Comparison of ENCODE assay signal across 7 mouse cellular contexts in genomic region chr12:112808587-112809364, GRCm38 (mm10). TPM values are rescaled to one million over a fixed set of nuclear protein-coding genes. Genes with fewer than 3 reads are reported as not detected.
A peak's percentile ranks its signal among the peaks of the same experiment; 100 is the strongest.
DNase-seq lines count a peak whose midpoint lies in the region; ATAC-seq and TF ChIP-seq lines count a peak whose summit lies in the region.

Clba1 (plus strand) TSS chr12:112808937.

- 1% methylated on average over 62 of the region's 64 CpGs for WGBS in intestine, postnatal 0 days
- 1% methylated on average over 64 of the region's 64 CpGs for WGBS in midbrain, embryonic 12.5 days
- 2% methylated on average over 64 of the region's 64 CpGs for WGBS in small intestine, adult 2 months

- peak; percentile 75 for TF ChIP-seq CTCF in intestine, postnatal 0 days (IDR thresholded peaks at IDR 0.05; ENCODE audit: low read depth)
- TF ChIP-seq CTCF in small intestine, adult 2 months (IDR thresholded peaks at IDR 0.05; ENCODE audit: extremely low read depth, insufficient read length, insufficient replicate concordance, low read depth, low read length), result no peak

- peak; percentile 90 for ATAC-seq in intestine, postnatal 0 days
- peak; percentile 91 for ATAC-seq in midbrain, embryonic 12.5 days (ENCODE audit: low FRiP score, low read depth)

- H3K4me2 ChIP-seq in intestine, postnatal 0 days (replicated peaks; ENCODE audit: low read depth), result peak within 1 kb of the TSS; percentile 96
- peak within 1 kb of the TSS; percentile 99 for H3K4me2 ChIP-seq in midbrain, embryonic 12.5 days (replicated peaks)

- H3K27ac ChIP-seq in intestine, postnatal 0 days (ENCODE audit: low read depth, low read length), result no peak within 1 kb of the TSS
- peak within 1 kb of the TSS; percentile 66 for H3K27ac ChIP-seq in midbrain, embryonic 12.5 days (replicated peaks)
- H3K27ac ChIP-seq in small intestine, adult 2 months (ENCODE audit: insufficient read depth, low read depth, low read length), result no peak within 1 kb of the TSS

- H3K4me3 ChIP-seq in intestine, postnatal 0 days (ENCODE audit: low read depth, low read length), result peak within 1 kb of the TSS; percentile 65
- peak within 1 kb of the TSS; percentile 70 for H3K4me3 ChIP-seq in midbrain, embryonic 12.5 days
- peak within 1 kb of the TSS; percentile 82 for H3K4me3 ChIP-seq in small intestine, adult 2 months (ENCODE audit: low read depth, low read length)

- H3K27me3 ChIP-seq in intestine, postnatal 0 days (replicated peaks; ENCODE audit: control insufficient read depth, insufficient read depth, low read length), result no peaks in the 10 kb centered on the region
- H3K27me3 ChIP-seq in midbrain, embryonic 12.5 days, result peaks cover 35% of the 10 kb centered on the region
- peaks cover 4% of the 10 kb centered on the region; the same call in 1 of the 2 replicates for H3K27me3 ChIP-seq in small intestine, adult 2 months (ENCODE audit: control insufficient read depth, insufficient read depth, low read length)

- TF ChIP-seq POLR2A in small intestine, adult 2 months (IDR thresholded peaks at IDR 0.05; ENCODE audit: low read depth, low read length), result 0 out of 2 replicates have a peak, but pooled peaks have one; percentile 9

- no peaks in the 10 kb centered on the region for H3K4me1 ChIP-seq in intestine, postnatal 0 days (replicated peaks; ENCODE audit: control insufficient read depth, insufficient read depth, low read length)
- peaks cover 21% of the 10 kb centered on the region for H3K4me1 ChIP-seq in midbrain, embryonic 12.5 days
- H3K4me1 ChIP-seq in small intestine, adult 2 months (ENCODE audit: control insufficient read depth, insufficient read depth, insufficient read length, low read length), result peaks cover 11% of the 10 kb centered on the region

- no peaks in the 10 kb centered on the region for H3K9me3 ChIP-seq in intestine, postnatal 0 days (ENCODE audit: control insufficient read depth)
- no peaks in the 10 kb centered on the region for H3K9me3 ChIP-seq in midbrain, embryonic 12.5 days

- peak within 1 kb of the TSS; percentile 52 for H3K9ac ChIP-seq in intestine, postnatal 0 days (ENCODE audit: low read depth, low read length)
- H3K9ac ChIP-seq in midbrain, embryonic 12.5 days (replicated peaks), result peak within 1 kb of the TSS; percentile 71

- 0 out of 2 replicates have a peak, but pooled peaks cover 3% of the 10 kb centered on the region for H3K36me3 ChIP-seq in intestine, postnatal 0 days (ENCODE audit: control insufficient read depth, insufficient read depth)
- peaks cover 28% of the 10 kb centered on the region for H3K36me3 ChIP-seq in midbrain, embryonic 12.5 days
- no peaks in the 10 kb centered on the region for H3K36me3 ChIP-seq in small intestine, adult 2 months (ENCODE audit: control insufficient read depth, insufficient read depth, low read length)

- intact Hi-C loops in left cerebral cortex, postnatal 4 days (cut with DNase I), result no loop called here

- DNase-seq in adrenal gland, adult 2 months, result peak; percentile 95
- peak; percentile 88 for DNase-seq in embryo, embryonic 11.5 days (ENCODE audit: low read depth, low spot score)
- peak; percentile 79 to 91 for DNase-seq in gastrocnemius, postnatal 4 days (ENCODE audit: low spot score in 2 of 2)
- DNase-seq in left cerebral cortex, postnatal 4 days, result peak; percentile 94

RNA-seq across cellular contexts. Expression of gene Clba1, which starts in this region (rescaled TPM):
- total RNA-seq in adrenal gland, adult 2 months (2021), result 10 to 100 TPM in 1 of 2 experiments, 1 to 10 TPM in 1; 4.1 to 14.3 TPM
- polyA plus RNA-seq in adrenal gland, adult 2 months (2012; rRNA removed), result 10.2 and 12.4 TPM in 2 replicates
- total RNA-seq in gastrocnemius, postnatal 4 days (2021), result 1 to 10 TPM in 1 of 2 experiments, under 1 TPM in 1; 0.96 to 1.4 TPM
- 3.6 TPM in 2 replicates for polyA plus RNA-seq in intestine, postnatal 0 days (2015; fragmentation: Nextera tagmentation; extraction: Ambion mirVana)
- 10 to 100 TPM; 15.0 to 15.8 TPM for total RNA-seq in left cerebral cortex, postnatal 4 days (2021)
- 16.7 and 18.5 TPM in 2 replicates for polyA plus RNA-seq in midbrain, embryonic 12.5 days (2016; fragmentation: Nextera tagmentation; extraction: Ambion mirVana)
- polyA plus RNA-seq in small intestine, adult 2 months (2012; rRNA removed), result 1.2 and 1.6 TPM in 2 replicates
